Mouse (Mus musculus) heart, embryonic 13.5 days (tissue): ENCODE results near the gene Hacd1. TPM values are rescaled to one million over a fixed set of nuclear protein-coding genes. Genes with fewer than 3 reads are reported as not detected.

ENCODE experiments used
- ATAC-seq: fragments of 200-750 bp; cut with Nextera tagmentation; 2 replicates; pipeline ENCODE4 v1.8.0; 2017; ENCODE audit warnings: moderate TSS enrichment; ENCODE audit not compliant: insufficient number of reproducible peaks, low FRiP score, low TSS enrichment; ENCODE audit errors: extremely low read depth
- H3K27ac ChIP-seq: fragments of 300-500 bp; sonication (generic); replicated peaks from 2 replicates; pipeline ENCODE4 v1.5.1; 2015; ENCODE audit warnings: moderate library complexity, mild to moderate bottlenecking, inconsistent platforms
- H3K27me3 ChIP-seq: fragments of 300-500 bp; sonication (generic); replicated peaks from 2 replicates; pipeline ENCODE4 v1.6.1; 2015; ENCODE audit warnings: mild to moderate bottlenecking, inconsistent platforms
- H3K36me3 ChIP-seq: fragments of 300-500 bp; sonication (generic); 2 replicates; pipeline ENCODE4 v1.6.1; 2015; ENCODE audit warnings: mild to moderate bottlenecking, inconsistent platforms
- H3K4me1 ChIP-seq: fragments of 300-500 bp; sonication (generic); 2 replicates; pipeline ENCODE4 v1.6.1; 2015; ENCODE audit warnings: inconsistent platforms
- H3K4me2 ChIP-seq: fragments of 300-500 bp; sonication (generic); 2 replicates; pipeline ENCODE4 v1.6.1; 2015; ENCODE audit warnings: inconsistent platforms, mild to moderate bottlenecking, moderate library complexity
- H3K4me3 ChIP-seq: fragments of 300-500 bp; sonication (generic); 2 replicates; pipeline ENCODE4 v1.5.1; 2015; ENCODE audit warnings: moderate library complexity, mild to moderate bottlenecking, inconsistent platforms
- H3K9ac ChIP-seq: fragments of 300-500 bp; sonication (generic); 2 replicates; pipeline ENCODE4 v1.6.1; 2015; ENCODE audit warnings: inconsistent platforms, mild to moderate bottlenecking, moderate library complexity
- H3K9me3 ChIP-seq: fragments of 300-500 bp; sonication (generic); 2 replicates; pipeline ENCODE4 v1.6.1; 2016; ENCODE audit warnings: inconsistent platforms
- WGBS: fragments of 180-500 bp; shearing (Covaris S2); methylation state at CpG from one replicate; pipeline ENCODE4 v1.1.7; 2015; ENCODE audit warnings: mixed read lengths; 5-methylcytosine and 5-hydroxymethylcytosine counted together
- polyA plus RNA-seq: library from polyadenylated mRNA; unstranded; fragments of >200 nt; fragmentation: Nextera tagmentation; extraction: Ambion mirVana; gene quantifications from 2 replicates; pipeline ENCODE4 v1.2.1, GENCODE M21; 2015

Gene Hacd1
- polyA plus RNA-seq, 1 experiment from 2014 or later = 212 TPM

DNA sequence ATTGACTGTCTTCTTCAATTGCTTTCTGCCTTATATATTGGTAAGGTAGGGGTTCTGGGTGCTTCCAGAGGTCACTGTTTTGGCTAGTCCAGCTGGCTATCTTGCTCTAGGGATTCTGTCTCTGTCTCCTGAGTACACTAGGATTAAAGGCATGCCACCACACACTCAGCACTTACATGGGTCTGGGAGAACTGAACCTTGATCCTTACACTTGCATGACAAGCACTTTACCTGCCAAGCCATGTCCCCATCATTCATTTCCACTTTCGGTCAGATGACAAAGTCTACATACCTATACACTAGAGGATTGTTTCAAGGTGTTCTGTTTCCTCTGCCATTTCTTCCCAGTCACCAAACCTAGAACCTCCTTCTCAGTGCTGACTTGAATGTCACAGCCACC lies 50.8 kb downstream of the Hacd1 start:
- Histone ChIP-seq H3K36me3 (no peaks in the 10 kb centered on the region), H3K4me3 (no peak overlapping the region), H3K4me1 (no peaks in the 10 kb centered on the region), H3K27ac (no peak overlapping the region), H3K9ac (no peak overlapping the region), H3K9me3 (no peaks in the 10 kb centered on the region), H3K4me2 (no peak overlapping the region), H3K27me3 (no peaks in the 10 kb centered on the region)
- 86% methylated on average over 1 of the region's 1 CpGs for WGBS
- no peak for ATAC-seq

GRCm38 (mm10) chr2:13960136-13960535 lies 95.8 kb downstream of the Hacd1 start:
- H3K9me3 ChIP-seq = no peaks in the 10 kb centered on the region
- no peak overlapping the region for H3K27ac ChIP-seq
- H3K4me3 ChIP-seq = no peak overlapping the region
- 79% methylated on average over 1 of the region's 1 CpGs for WGBS
- no peaks in the 10 kb centered on the region for H3K4me1 ChIP-seq
- ATAC-seq = no peak
- H3K4me2 ChIP-seq = no peak overlapping the region
- H3K9ac ChIP-seq = no peak overlapping the region
- no peaks in the 10 kb centered on the region for H3K36me3 ChIP-seq
- no peaks in the 10 kb centered on the region for H3K27me3 ChIP-seq

DNA sequence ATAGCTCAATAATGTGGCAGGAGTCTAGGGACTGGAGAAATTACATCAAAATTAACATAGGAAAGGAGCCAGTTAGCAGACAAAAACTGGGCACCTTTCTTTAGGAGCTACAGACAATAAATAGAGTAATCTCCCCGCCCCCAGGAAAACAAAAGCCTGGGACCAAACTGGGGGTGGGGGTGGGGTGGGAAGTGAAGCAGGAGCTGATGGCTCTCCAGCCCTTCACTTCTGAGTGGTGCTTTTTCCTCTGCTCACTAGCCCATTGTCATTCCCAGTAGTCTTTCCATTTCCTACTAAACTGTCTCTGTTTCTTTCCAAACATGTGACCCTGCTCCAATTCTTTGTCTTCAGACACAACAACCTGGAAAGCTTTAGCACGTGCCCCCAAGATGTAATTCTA lies 99.5 kb downstream of the Hacd1 start:
- 37% methylated on average over 2 of the region's 2 CpGs for WGBS
- H3K4me2 ChIP-seq = no peak overlapping the region
- H3K9ac ChIP-seq = no peak overlapping the region
- H3K4me1 ChIP-seq = no peaks in the 10 kb centered on the region
- no peaks in the 10 kb centered on the region for H3K36me3 ChIP-seq
- no peaks in the 10 kb centered on the region for H3K9me3 ChIP-seq
- no peaks in the 10 kb centered on the region for H3K27me3 ChIP-seq
- no peak overlapping the region for H3K27ac ChIP-seq
- no peak overlapping the region for H3K4me3 ChIP-seq
- ATAC-seq = no peak

- H3K4me2 ChIP-seq = no peak overlapping the region
- H3K9ac ChIP-seq = no peak overlapping the region
- H3K36me3 ChIP-seq = no peaks in the 10 kb centered on the region
- no peak overlapping the region for H3K27ac ChIP-seq
- no peaks in the 10 kb centered on the region for H3K4me1 ChIP-seq
- no peaks in the 10 kb centered on the region for H3K27me3 ChIP-seq
- no peak for ATAC-seq
- H3K4me3 ChIP-seq = no peak overlapping the region
- no peaks in the 10 kb centered on the region for H3K9me3 ChIP-seq
- 44% methylated on average over 2 of the region's 2 CpGs for WGBS
Observed at GRCm38 (mm10) chr2:13938118-13938517, 117.8 kb downstream of the Hacd1 start.

GRCm38 (mm10) chr2:13935343-13935742 lies 120.6 kb downstream of the Hacd1 start:
- Histone ChIP-seq H3K4me2 (no peak overlapping the region), H3K9ac (no peak overlapping the region), H3K27ac (no peak overlapping the region), H3K27me3 (no peaks in the 10 kb centered on the region), H3K9me3 (no peaks in the 10 kb centered on the region), H3K4me1 (no peaks in the 10 kb centered on the region), H3K4me3 (no peak overlapping the region), H3K36me3 (no peaks in the 10 kb centered on the region)
- no peak for ATAC-seq
- WGBS = 61% methylated on average over 3 of the region's 3 CpGs

GRCm38 (mm10) chr2:13932253-13932652 lies 123.7 kb downstream of the Hacd1 start:
- Histone ChIP-seq H3K4me2 (no peak overlapping the region), H3K27ac (no peak overlapping the region)
- no peak for ATAC-seq

GRCm38 (mm10) chr2:13930724-13931123 lies 125.2 kb downstream of the Hacd1 start:
- no peaks in the 10 kb centered on the region for H3K27me3 ChIP-seq
- H3K9ac ChIP-seq = no peak overlapping the region
- WGBS = 71% methylated on average over 1 of the region's 1 CpGs
- no peak overlapping the region for H3K27ac ChIP-seq
- no peak for ATAC-seq
- H3K9me3 ChIP-seq = no peaks in the 10 kb centered on the region
- no peak overlapping the region for H3K4me3 ChIP-seq
- H3K4me2 ChIP-seq = no peak overlapping the region
- H3K4me1 ChIP-seq = no peaks in the 10 kb centered on the region
- no peaks in the 10 kb centered on the region for H3K36me3 ChIP-seq

More at GRCm38 (mm10) chr2:13932253-13932652, 123.7 kb downstream of the Hacd1 start:
- no peaks in the 10 kb centered on the region for H3K27me3 ChIP-seq
- H3K36me3 ChIP-seq = no peaks in the 10 kb centered on the region
- H3K9me3 ChIP-seq = no peaks in the 10 kb centered on the region
- H3K4me3 ChIP-seq = no peak overlapping the region
- H3K4me1 ChIP-seq = no peaks in the 10 kb centered on the region
- H3K9ac ChIP-seq = no peak overlapping the region

DNA sequence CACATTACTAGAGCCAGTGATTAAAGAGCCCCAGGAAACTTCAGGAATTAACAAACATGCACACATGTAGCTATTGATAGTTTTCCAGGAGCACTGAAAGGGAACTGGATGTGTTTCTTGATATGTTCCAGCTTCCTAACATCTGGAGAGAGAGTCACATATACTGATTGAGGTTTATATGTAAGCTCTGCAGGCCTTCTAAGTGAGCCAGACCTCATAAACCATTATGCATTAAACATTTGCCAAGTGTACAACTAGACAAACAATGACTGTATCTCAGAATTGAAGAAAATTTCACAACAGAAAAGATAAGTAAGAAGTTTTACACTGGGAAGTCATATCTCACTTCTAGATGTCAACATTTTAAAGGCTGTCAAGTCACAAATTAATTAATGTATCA lies 167.4 kb downstream of the Hacd1 start:
- Histone ChIP-seq H3K27me3 (no peaks in the 10 kb centered on the region), H3K27ac (no peak overlapping the region), H3K36me3 (no peaks in the 10 kb centered on the region), H3K4me3 (no peak overlapping the region), H3K4me2 (no peak overlapping the region), H3K9ac (no peak overlapping the region), H3K9me3 (no peaks in the 10 kb centered on the region), H3K4me1 (no peaks in the 10 kb centered on the region)
- no peak for ATAC-seq

GRCm38 (mm10) chr2:13857461-13857860 lies 198.5 kb downstream of the Hacd1 start:
- Histone ChIP-seq H3K4me1 (no peaks in the 10 kb centered on the region), H3K4me3 (no peak overlapping the region), H3K4me2 (no peak overlapping the region), H3K36me3 (no peaks in the 10 kb centered on the region), H3K27ac (no peak overlapping the region), H3K9me3 (peaks cover 3% of the 10 kb centered on the region; the same call in 1 of the 2 replicates), H3K9ac (no peak overlapping the region), H3K27me3 (no peaks in the 10 kb centered on the region)
- 61% methylated on average over 2 of the region's 2 CpGs for WGBS
- no peak for ATAC-seq

DNA sequence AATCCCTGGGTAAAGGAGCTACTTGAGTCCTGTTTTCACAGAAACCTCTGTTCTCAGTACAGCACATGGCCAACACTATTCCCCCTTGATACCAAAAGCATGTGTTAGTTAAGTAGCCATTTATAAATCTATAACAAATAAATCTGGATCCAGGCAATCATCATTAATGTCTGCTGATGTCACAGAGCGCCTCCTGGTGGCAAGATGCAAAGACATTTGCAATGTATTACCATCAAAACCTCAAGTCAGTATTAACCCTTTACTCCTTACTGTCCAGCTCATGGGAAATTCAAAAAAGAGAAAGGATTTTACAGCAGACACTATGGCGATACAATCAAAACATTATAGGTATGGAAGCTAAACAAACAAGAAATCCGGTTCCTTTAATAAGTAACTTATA lies 200.4 kb downstream of the Hacd1 start:
- WGBS = 56% methylated on average over 3 of the region's 3 CpGs
- Histone ChIP-seq H3K27ac (no peak overlapping the region), H3K36me3 (no peaks in the 10 kb centered on the region), H3K27me3 (no peaks in the 10 kb centered on the region), H3K4me1 (no peaks in the 10 kb centered on the region), H3K4me3 (no peak overlapping the region), H3K9ac (no peak overlapping the region), H3K4me2 (no peak overlapping the region), H3K9me3 (no peaks in the 10 kb centered on the region)
- ATAC-seq = no peak

DNA sequence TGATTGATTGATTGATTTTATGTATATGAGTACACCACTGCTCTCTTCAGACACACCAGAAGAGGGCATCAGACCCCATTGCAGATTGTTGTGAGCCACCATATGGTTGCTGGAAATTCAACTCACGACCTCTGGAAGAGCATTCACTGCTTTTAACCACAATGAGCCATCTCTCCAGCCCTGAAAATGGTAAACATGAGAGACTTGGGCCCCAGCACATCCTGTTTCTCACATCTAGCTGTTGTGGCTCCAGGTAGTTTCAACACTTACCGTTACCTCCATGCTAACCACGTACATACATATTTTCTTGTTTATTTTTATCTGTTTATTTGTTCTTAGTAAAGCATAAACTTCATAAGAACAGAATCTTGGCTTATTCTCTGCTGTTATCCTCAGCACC lies 219.6 kb downstream of the Hacd1 start:
- Histone ChIP-seq H3K36me3 (no peaks in the 10 kb centered on the region), H3K9me3 (no peaks in the 10 kb centered on the region), H3K27ac (no peak overlapping the region), H3K4me3 (no peak overlapping the region), H3K4me1 (no peaks in the 10 kb centered on the region), H3K4me2 (no peak overlapping the region), H3K27me3 (no peaks in the 10 kb centered on the region), H3K9ac (no peak overlapping the region)
- WGBS = 65% methylated on average over 3 of the region's 3 CpGs
- ATAC-seq = no peak

- no peak overlapping the region for H3K4me3 ChIP-seq
- ATAC-seq = no peak
- H3K4me1 ChIP-seq = no peaks in the 10 kb centered on the region
- no peak overlapping the region for H3K9ac ChIP-seq
- H3K27me3 ChIP-seq = no peaks in the 10 kb centered on the region
- H3K27ac ChIP-seq = no peak overlapping the region
- no peaks in the 10 kb centered on the region for H3K9me3 ChIP-seq
- 54% methylated on average over 1 of the region's 1 CpGs for WGBS
- H3K4me2 ChIP-seq = no peak overlapping the region
- no peaks in the 10 kb centered on the region for H3K36me3 ChIP-seq
Observed at GRCm38 (mm10) chr2:13834989-13835388, 220.9 kb downstream of the Hacd1 start.

GRCm38 (mm10) chr2:13816645-13817044 lies 239.3 kb downstream of the Hacd1 start:
- Histone ChIP-seq H3K9ac (no peak overlapping the region), H3K4me1 (no peaks in the 10 kb centered on the region), H3K9me3 (no peaks in the 10 kb centered on the region), H3K27ac (no peak overlapping the region), H3K27me3 (no peaks in the 10 kb centered on the region), H3K36me3 (no peaks in the 10 kb centered on the region), H3K4me3 (no peak overlapping the region), H3K4me2 (no peak overlapping the region)
- no peak for ATAC-seq
- WGBS = 66% methylated on average over 2 of the region's 2 CpGs
